Mouse (Mus musculus): ENCODE data around the gene Thra.
"Not testable (repeated sequence)": the region's sequence is repeated elsewhere in the genome, so short reads cannot be mapped to it uniquely, and the experiment has no call there.

Gene Thra

DNA sequence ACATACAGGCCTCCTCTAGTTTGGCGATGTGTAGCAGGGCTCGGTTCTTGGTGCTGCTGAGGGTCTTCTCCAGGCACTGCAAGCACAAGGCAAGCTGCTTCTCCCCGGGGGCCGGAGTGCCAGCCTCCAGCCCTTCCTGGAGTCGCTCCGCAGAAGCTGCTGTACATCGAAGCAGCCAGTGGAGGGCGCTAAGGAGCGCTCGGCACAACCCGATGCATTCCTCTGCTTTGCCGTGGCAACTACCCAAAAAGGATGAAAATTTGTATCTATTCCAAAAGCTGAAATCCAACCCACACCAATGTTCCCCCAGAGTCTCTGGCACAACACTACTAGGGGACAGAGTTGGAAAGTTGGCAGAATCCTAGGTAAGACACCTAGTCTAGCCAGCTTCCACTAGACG is 22.5 kb upstream of the Thra start:
- DNase-seq (ENCODE audit: low spot score in 2 of 2): peak; percentile 64 to 74

DNA sequence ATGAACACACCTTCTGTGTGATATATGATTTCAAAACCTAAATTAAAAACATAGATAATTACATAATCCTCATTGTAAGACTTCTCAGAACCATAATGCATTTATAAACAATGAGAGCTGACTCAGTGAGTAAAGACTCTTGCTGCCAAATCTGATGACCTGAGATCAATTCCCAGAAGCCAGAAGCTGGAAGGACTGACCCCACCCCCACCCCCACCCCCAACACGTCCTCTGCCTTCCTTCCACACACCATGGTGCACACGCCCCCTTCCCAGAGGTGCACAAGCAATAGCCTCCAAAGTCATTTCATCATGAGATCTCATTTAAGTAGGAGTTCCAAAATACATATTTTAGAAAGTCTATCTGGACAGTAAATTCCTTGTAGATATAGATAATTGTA is 19.7 kb upstream of the Thra start:
- DNase-seq (ENCODE audit: low spot score in 2 of 2): no peak

DNA sequence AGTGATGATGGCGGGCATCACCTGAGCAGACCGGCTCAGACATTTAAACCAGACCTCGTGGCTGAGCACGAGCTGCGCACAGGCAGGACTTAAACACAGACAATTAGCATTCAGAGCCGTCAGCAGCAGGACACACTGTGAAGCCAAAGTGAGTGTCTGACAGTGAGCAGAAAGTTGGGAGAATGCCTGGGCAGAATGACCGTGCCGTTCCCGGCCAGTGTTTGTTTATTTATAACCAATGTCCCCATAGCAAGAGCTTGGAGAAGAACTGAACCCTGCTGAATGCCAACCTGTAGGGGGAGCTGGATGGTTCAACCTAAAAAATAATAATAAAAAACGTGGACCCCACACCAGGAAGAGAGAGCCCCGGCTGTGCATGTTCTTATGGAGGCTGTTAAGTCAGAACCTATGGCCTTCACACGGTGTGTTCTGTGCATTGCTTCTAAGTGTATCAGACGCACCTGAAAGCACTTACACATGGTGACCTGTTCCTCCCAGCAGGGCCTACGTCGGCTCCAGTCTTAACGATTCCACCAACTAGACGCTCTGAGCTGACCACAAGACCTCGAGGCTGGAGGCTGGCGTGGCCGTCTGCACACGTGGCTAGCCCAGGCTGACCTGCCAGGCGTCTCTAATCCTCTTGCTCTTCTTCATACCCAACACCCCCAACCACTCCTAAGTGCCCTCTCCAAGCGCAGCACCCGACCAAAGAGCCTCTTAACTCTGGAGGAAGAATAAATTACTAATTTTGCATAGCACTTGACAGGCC is 18.8 kb upstream of the Thra start:
- DNase-seq (ENCODE audit: low spot score in 2 of 2): no peak

DNA sequence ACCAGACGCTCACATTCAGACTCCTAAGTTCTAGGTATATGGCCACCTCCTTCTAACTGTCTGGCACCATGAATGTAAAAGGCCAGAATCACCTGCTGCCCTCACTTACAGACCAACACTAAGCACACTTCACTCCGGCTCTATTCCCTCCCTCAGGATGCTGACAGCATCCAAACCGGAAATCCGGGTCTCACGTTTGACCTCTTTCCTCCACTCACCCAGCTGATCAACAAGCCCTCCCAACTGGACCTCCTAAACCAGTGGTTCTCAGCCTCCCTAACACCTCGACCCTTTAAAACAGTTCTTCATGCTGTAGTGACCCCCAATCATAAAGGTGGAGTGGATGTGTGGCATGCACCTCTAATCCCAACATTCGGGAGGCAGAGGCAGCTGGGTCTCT is 17.3 kb upstream of the Thra start:
- DNase-seq (ENCODE audit: low spot score in 2 of 2): no peak

- no peak for DNase-seq (ENCODE audit: low spot score in 2 of 2)
These were observed 14.4 kb upstream of the Thra start for GRCm38 (mm10) chr11:98725926-98726506.

GRCm38 (mm10) chr11:98729119-98729588 is 11.3 kb upstream of the Thra start, which contains the start of gene Med24:
Gene Med24 (minus strand): TSS chr11:98729435.
- peak; percentile 88 to 89 for DNase-seq (ENCODE audit: low spot score in 2 of 2)

GRCm38 (mm10) chr11:98730727-98731126 is 9.7 kb upstream of the Thra start:
- DNase-seq (ENCODE audit: low spot score in 2 of 2): no peak

- peak; percentile 54 to 66 for DNase-seq (ENCODE audit: low spot score in 2 of 2)
These were observed 9.3 kb upstream of the Thra start for GRCm38 (mm10) chr11:98731134-98731533.

GRCm38 (mm10) chr11:98734020-98734419 is 6.4 kb upstream of the Thra start:
- DNase-seq (ENCODE audit: low spot score in 2 of 2): no peak

DNA sequence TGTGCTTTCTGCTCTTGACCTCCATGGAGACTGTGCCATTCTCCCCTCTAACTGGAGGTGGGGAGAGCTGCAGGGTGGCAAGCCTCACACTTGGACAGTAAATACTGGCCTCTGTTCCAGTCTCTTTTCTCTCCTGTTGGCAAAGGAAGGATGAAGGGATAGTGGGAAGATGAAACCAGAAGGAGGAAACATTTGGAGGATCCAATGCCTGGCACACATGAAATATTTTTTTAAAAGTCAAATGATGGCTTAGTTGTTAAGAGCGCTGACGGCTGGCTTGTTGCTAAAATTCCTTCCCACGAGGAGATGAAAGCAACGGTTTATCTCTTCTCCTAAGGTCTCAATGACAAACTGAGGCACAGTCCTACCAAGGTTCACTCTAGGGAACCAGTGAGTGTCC is 5.3 kb upstream of the Thra start:
- no peak for DNase-seq (ENCODE audit: low spot score in 2 of 2)

GRCm38 (mm10) chr11:98736176-98736575 is 4.3 kb upstream of the Thra start:
- no peak for DNase-seq (ENCODE audit: low spot score in 2 of 2)

GRCm38 (mm10) chr11:98737220-98737619 is 3.2 kb upstream of the Thra start:
- DNase-seq (ENCODE audit: low spot score in 2 of 2): not testable (repeated sequence)

GRCm38 (mm10) chr11:98738428-98738911 is 2.0 kb upstream of the Thra start:
- DNase-seq (ENCODE audit: low spot score in 2 of 2): peak; percentile 63 to 83

GRCm38 (mm10) chr11:98738925-98739324 is 1.5 kb upstream of the Thra start:
- DNase-seq (ENCODE audit: low spot score in 2 of 2): no peak

DNA sequence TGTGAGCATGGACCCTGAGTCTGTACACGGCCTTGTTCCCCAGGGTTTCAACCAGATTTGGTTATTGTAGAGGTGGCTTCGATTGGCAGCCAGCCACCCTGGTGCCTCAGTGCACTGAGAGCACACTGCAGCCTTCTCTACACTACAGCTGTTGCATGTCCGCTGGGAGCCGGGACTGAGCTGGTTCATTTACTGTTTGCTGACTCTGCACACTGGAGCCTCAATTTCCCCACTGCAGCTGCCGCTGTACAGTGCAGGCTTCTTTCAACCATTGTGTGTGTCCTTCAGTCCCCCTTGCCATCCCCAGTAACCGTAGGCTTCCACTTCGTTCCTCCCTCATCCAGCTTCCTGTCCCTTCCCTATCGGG is 429 bp upstream of the Thra start:
- peak; percentile 38 to 48 for DNase-seq (ENCODE audit: low spot score in 2 of 2)

- DNase-seq (ENCODE audit: low spot score in 2 of 2): no peak
These were observed 698 bp downstream of the Thra start for GRCm38 (mm10) chr11:98741051-98741620.

- DNase-seq (ENCODE audit: low spot score in 2 of 2): peak; percentile 54 to 81
These were observed 1.4 kb downstream of the Thra start for GRCm38 (mm10) chr11:98741622-98742396.

- peak; percentile 48 to 65 for DNase-seq (ENCODE audit: low spot score in 2 of 2)
These were observed 2.2 kb downstream of the Thra start for GRCm38 (mm10) chr11:98742397-98743291.

- peak; percentile 57 to 60 for DNase-seq (ENCODE audit: low spot score in 2 of 2)
These were observed 3.4 kb downstream of the Thra start for GRCm38 (mm10) chr11:98743655-98744345.

- no peak for DNase-seq (ENCODE audit: low spot score in 2 of 2)
These were observed 4.1 kb downstream of the Thra start for GRCm38 (mm10) chr11:98744456-98745019.

All from frontal cortex, postnatal 10 days (tissue).